Mouse (Mus musculus): ENCODE measurements around the gene Adamts8.
A peak's percentile ranks its signal among the peaks of the same experiment; 100 is the strongest.

Gene Adamts8

DNA sequence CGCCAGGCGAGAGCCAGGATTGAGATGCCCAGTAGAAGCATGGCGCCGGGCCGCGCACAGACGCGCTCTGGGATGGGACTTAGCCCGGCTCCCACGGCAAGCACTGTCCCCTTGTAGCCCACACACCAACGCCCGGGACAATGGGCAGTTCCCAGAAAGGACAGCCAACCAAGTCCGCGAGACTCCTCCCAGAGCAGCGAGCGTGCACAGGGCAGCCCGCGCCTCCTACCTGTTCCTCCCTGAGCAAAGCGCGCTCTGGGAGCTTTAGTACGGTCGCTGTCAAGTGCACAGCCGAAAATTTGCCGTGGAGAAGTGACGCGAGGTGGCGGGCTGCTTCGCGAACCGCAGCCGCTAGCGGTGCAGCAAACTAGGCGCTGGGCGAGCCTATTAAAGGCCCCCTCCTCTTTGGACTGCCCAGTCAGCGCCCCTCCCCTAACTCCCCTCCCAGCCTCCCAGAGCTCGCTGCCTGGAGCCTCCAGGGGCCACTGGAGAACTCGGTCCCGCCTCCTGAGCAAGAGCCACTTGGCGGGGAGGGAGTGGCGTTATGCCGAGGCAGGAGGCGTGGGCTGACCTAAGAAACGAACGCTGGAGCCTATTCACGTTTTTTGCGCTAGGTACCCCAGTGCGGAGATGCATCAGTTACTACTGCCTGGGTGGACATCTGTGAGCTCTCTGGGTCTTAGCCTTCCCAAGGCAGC, 20.0 kb upstream of the Adamts8 start, which contains the start of gene Adamts15:
Adamts15 (minus strand) TSS at position 256 of the 698 bp plus-strand sequence.
- peak; percentile 67 for DNase-seq

DNA sequence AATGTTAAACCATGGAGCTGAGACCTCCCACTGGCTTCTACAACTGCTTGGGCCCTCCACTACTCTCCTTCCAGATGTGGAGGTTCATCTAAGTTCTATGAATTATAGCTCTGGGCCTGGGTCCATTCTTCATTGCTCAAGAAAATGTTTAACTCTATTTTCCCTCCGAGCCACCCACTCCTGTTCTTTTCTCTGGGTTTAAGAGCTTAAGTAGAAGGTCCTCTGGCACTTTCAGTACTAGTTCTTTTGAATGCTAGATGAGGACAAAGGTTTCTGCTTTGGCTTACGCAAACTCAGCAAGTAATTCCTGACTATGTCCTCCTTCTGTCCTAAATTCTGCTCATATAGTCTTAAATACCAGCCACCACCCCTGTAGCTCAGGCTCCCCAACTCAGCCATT, 13.6 kb upstream of the Adamts8 start:
- no peak for DNase-seq

DNA sequence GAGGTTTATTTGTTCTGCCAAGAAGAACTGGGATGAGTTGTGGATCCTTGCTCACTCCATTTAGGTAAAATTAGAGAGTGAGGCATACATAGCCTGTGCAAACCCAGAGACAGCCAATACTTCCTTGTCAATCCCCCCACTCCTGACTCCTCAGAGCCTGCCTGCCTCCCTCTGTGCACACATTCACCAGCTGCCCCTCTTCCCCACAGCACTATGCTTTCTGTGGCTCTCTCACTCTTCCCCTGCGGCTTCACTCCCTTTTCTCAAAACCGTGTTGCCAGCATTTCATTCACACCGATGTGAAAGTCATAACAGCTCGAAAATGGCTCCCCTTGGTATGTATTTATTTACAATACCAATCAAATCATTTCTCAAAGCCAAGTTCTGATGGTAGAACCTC, 10.0 kb upstream of the Adamts8 start:
- DNase-seq = no peak

DNA sequence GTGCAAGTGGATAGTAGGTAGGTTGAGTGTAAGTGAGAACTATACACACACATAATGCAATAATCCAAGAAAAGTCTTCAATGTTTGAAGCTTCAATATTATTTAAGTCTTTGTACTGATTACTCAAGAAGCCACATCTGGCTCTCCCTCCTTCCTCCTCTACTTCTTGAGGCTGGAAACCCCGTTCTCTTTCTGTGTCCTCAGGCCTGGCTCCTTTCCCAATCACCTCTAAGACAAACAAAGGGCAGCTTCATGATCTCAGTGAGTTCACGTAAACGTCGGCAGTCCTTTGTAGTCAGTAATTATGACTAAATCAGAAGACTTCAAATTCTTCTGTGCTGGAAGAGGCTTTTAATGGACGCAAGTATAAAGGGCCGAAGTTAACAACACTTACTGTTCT, 7.5 kb upstream of the Adamts8 start:
- DNase-seq = no peak

DNA sequence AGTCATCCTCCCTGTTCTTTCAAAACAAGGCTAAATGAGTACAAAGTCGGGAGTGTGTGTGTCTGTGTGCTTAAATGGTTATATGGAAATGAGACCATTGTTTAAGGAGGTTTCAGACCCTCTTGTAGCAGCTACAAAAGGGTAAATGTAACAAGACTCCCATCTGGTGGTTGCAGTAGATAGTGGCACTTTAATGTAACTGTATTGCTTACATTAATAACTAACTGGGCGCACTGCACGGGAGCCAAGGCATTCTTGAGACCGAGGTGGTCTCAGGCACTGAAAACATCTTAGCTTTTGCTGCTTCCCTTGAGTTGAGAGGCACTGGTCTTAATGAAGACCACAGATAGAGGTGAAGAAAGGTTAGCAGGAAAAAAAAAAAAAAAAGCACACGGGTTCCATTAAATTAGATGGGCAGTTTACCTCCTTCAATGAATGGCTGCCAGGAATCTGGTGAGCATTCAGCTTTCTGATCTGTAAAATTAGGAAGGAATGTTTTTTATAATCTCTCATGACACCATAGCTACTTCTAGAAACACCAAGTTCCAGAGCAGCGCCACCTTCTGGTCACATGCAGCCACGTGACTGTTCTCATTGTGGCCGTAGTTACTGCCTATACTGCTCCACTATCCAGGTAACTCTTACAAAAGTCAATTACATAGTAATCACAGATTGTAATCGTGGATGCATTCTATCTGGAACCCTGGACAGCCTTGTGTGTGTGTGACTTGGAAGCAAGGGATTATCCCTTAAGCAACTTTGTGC, 5.5 kb upstream of the Adamts8 start:
- peak; percentile 46 for DNase-seq

DNA sequence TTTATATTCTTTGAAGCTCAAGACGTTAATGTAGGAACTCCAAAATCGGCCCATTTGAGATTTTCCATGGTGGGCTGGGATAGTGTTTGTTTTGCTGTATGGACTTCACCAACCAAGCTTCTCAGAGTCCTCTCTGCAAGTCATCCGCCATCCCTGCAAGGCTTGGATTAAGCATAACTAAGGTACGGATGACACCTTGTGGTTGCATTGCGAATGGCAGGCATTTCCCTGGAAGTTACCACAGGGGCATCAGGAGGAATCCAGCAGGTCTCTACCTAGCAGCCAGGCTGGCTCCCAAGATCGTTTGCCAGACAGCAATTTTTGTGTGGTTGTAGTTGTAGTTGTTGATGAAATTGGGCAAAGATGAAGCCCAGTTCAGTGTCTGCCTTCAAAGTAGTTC, 2.0 kb upstream of the Adamts8 start:
- DNase-seq = peak; percentile 70

DNA sequence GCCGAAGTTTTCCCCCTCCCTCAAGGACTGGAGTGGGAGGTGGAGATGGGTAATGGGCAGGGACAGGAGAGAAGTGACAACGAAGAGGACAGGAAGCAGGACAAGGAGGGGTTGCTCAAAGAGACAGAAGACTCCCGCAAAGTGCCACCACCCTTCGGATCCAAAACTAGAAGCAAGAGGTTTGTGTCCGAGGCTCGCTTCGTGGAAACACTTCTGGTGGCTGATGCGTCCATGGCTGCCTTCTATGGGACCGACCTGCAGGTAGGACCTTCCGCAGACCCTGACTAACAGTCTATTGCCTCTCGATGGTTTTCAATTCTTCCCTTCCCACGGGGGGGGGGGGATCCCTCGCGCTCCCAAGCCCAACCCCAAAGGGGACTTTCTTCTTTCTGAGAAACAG, 979 bp downstream of the Adamts8 start:
- DNase-seq = no peak

DNA sequence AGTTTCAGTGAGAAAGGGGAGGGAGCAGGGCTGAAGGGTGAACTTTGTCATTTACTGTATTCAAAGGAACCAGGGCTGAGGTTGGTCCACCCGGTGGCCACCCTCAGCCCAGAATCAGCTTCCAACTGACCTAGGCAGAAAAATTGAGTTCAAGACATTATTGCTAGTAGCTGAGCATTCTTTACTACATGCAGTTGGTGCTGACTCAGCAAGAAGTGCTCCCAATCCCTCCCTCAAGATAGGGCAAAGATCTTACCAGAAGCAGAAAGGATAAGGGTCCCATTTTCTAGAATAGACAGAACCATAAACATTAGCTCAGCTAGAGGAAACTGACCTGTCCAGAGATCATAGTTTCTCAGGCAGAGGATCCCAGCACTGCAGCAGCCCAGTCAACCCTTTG, 1.9 kb downstream of the Adamts8 start:
- DNase-seq = no peak

DNA sequence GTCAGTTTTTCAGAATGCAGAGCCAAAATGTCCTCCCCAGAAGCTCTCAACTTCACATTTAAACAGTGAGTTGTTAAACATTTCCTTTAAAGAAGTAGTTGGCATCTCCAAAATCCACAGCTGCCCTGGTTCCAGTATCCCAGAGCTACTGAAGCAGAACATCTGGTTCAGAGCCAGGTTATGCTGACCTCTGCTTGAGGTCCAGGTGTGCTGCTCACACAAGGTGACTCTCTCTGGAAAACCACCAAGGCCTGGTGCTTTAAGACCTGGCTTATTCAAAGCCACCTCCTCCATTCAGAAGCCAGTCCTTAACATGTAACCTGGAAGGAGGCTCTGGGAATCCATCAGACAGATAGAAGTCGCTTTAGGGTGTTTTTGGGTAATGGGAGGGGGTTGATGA, 2.9 kb downstream of the Adamts8 start:
- no peak for DNase-seq

DNA sequence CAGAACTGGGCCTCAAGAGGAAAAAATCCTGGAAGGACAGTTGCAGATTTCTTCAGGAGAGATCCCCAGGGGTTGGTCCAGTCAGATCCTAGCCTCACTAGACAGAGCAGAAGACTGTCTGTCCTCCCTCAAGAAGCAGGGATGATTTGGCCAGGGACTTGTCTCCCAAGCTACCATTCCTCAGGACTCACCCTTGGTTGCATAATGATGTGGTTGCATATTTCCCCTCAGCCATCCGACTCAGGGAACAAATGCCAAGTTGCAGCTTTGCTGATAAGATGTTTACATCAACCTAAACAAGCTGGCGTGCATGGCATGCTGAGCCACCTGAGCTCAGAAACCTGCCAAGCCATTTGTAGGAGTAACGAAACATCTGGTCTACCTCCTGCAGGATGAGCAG, 7.1 kb downstream of the Adamts8 start:
- DNase-seq = no peak

DNA sequence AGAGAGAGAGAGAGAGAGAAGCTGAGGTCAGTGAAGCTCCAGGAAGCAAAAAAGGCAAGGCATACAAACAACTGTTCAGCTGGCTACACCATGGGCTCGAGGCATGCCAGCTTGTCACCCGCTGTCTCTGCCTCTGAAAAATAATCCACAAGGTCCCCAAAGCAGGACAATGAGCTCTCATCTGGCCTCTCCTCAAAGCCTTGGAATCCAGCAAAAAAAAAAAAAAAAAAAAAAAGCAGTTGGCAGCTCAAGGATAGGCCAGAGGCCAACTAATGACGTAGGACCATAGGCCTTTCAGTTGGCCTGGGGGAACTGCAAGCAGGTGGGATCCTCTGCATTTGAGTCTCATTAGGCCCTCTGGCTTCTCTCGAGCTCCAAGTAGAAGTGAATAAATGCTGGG, 7.6 kb downstream of the Adamts8 start:
- no peak for DNase-seq

DNA sequence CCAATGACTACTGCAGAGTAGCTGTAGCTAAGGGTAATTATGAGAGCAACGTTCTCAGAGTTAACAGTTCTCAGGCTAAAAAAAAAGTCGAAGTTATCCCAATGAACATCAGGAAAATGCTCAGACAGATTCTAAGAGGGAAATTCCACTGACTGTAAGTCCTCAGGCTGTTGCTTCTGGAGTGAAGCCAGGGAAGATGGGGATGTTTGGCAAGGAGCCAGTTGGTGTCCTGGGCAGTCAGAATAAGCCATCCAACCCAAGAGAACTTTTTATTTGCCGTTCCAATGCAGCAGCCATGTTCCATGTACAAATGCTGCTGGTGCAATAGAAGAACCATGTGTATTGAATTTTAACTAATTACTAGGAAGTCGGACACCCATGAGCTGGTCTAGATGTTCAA, 8.2 kb downstream of the Adamts8 start:
- DNase-seq = peak; percentile 22

DNA sequence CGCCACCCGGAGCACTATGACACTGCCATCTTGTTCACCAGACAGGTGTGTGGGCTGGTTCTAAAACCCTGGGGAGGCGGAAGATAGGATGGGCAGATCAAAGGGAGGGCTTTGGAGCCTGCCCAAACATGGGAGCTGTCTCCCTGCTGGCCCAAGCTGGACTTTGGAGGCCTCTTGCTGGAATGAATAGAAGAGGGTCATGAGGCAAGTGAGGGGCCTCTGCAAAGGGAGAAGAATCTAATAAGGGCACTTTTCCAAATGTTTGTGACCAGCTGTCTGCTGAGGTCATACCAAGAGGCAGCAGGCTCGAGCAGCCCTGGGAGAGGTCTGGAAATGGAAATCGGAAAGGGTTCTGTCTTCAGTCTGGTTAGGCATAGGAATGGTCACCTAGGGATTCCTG, 9.1 kb downstream of the Adamts8 start:
- no peak for DNase-seq

DNA sequence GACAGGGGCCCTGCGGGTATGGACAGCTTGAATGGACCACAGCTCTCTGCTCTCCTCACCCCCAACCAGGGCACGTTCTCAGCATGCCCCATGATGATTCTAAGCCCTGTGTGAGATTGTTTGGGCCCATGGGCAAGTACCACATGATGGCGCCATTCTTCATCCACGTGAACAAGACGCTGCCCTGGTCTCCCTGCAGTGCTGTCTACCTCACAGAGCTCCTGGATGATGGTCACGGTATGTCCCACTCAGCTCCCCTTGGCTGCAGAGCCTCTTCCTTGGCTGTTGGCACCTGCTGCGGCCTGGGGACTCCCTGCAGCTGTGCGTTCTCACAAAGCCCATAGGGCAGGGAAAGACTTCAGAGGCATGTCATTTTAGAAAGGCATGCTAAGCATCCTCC, 10.9 kb downstream of the Adamts8 start:
- DNase-seq = peak; percentile 6

DNA sequence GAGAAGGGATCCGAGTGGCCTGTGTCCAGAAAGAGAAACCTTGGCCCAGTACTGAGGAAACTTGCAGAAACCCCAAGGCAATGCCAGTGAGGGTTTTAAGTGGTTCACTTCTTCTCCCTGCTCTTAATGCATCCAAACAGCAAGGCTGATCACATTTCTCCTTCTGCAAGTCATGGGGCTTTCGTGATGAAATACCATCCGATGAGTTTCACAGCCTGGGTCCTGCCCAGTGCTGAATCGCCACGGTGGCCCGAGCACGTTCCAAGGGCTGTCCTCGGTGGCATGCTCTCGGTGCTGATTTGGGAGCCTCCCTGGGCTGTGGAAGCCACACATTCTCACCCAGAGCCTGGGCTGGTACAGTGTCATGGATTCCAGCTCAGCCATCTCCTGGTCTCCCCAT, 12.9 kb downstream of the Adamts8 start:
- DNase-seq = no peak

DNA sequence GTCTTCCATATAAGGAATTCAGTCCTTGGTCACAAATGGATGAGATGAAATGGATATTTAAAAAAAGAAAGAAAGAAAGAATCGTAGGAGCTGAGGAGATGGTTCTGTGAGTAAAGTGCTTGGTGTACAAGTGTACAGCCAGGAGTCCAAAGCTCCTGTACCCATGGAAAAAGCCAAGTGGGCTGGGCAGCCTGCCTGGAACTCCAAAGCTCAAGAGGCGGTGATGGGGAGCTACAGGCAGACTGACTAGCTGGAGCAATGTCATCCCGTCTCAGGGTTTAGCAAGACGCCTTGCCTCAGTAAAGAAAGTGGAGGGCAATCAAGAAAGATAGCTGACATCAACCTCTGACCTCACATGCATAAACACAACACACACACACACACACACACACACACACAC, 21.4 kb downstream of the Adamts8 start:
- no peak for DNase-seq

DNA sequence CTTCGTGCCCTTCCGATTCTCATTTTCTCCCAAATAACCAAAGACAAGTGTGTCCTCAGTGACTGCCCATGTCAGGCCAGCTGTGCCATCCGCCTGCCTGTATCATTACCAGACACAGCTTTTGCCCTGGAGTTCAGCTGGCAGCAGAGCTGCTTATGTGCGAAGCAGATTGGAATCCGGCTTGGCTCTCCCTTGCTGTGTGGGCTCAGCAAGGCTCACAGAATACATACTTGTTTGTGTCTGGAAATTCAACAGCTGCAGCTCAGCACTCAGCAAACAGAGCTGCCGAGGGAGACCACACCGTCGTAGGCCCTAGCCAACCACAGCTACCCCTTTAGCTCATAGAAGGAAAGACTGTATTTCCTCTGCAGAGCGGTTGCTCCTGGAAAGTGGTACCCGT, 22.3 kb downstream of the Adamts8 start:
- no peak for DNase-seq

DNA sequence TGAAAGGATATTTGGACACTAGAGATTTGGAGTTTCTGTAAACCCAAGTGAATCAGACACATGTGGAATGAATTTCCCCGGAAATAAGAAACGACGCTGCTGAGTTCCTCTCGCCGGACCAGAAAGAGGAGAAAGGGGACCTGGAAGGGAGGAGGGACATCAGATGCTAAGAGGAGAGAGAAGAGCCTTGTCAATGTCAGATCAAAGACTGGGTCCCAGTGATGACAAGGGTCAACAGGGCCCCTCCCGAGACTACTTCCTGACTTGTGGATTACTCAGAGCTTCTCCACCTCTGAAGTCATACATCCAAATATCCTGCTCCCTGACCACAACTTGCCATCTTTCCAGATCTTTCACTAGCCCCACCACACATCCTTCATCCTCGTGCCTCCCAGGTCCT, 24.5 kb downstream of the Adamts8 start:
- DNase-seq = no peak

DNA sequence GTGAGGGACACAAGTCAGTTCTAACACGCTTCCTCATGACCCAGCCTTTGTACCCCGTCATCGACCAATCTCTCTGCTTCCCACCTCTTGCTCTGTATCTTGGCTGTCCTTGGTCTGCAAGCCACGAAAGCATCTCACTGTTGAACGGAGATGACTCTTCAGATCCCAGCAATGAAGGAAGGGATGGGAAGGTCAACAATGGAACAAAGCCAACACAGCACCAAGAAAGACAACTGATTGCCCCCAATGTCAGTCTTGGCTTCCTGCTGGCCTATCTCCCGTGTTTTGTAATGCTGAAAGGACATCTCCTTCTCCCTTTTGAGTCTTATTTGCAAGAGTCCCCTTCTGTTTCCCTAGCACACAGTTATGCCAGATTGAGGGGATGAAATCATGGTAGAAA, 25.8 kb downstream of the Adamts8 start:
- no peak for DNase-seq

DNA sequence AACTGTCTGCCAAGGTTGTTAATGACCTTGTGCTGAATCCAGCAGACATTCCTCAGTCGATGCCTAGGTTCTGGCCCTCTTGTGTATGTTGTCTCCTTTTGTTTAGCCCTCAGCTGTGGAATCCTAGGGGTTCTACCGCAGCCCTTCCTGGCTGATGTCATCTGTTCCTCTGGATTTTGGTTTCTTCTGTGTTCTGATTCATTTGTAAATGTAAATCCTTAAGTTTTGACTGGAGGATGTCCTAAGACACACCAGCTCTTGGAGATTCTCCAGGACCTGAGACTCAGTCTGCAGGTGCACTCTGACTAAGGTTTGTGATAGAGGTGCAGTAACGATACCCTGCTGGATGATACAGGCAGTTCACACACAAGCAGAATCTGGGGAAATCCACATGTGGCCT, 27.6 kb downstream of the Adamts8 start:
- DNase-seq = no peak

DNA sequence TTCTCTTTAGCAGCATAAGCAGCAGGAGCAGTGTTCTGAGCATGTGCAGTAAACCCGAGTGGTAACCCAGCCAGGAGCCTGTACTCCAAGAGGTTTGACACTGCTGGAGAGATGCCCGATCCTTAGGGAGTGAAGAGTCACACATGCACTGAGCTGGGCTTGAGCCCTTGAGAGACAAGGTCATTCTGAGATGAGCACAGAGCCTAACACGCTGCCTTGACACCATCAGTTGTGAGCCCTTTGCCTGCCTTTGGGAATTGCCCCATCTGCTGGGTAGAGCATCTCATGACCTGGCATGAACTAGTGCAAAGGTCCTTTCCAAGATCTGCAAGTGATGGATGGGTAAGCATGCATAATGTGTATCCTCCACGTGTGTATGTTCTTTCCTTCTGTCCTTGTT, 29.6 kb downstream of the Adamts8 start:
- DNase-seq = no peak

DNA sequence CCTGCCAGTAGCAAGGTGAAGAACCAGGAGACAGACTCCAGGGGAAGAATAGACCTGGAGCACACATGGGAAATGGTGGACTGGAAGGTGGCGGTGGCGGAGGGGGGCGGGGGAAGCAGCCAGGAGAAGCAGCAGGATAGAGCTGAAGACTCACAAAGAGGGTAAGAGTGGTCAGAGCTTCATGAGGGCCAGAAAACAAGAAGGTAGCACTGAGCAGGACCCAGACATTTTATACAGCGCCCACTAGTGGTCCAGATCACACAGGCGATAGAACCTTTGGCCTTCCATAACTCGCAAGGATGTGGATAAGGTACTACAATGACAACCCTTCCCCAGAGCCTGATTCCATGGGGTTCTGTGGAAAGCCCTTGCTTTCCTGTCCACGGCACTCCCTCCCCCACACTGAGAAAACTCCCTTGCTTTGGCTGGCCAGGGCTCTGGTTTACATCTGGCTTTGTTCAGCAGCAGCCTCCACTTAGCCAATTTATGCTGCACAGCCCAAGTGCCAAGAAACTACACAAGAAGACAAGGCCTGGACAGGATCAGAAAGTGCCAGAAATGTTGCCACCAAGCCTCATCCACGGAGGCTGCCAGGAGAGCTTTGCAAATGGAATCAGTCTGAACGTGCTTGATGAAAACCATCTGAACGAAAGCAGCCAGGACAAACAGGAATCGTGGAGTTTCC, 34.1 kb downstream of the Adamts8 start:
- no peak for DNase-seq

DNA sequence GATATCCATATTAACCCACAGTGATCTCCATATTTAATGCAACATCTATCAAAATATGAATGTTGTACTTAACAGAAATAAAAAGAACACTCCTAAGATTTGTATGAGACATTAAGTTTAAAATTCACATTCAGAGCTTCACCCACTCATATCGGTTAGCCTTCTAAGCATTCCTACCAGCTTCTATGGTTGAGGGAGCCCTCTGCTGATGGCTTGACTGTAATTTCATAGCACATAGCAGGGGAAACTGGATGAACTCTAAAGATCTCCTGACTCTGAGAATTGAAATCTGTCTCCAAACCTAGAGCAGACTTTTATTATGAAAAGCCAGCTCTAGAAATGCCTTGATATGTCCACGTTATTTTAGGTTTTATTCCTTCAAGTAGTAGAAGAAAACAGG, 38.1 kb downstream of the Adamts8 start:
- DNase-seq = no peak

DNA sequence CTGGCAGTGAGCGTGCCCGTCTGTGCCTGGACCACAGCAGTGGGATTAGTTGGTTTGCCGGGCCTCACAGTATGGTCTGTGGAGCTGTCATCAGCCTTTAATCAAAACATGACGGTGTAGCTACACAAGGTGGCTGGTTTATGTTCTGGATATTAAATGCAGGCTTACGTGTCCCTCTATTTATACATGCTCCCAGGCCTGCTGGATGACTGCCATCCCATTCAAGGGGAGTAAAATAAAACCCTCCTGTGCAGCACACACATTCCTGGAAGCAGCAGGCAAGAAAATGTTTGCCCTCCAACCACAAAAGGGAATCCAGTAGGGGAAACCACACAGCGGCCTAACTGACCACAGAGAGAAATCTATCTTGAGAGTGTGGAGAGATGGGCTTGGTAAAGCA, 43.4 kb downstream of the Adamts8 start:
- no peak for DNase-seq

Measured in liver (tissue).